Mouse (Mus musculus) midbrain, embryonic 15.5 days (tissue): Measurements from ENCODE around the gene Nr2c2. TPM values are rescaled to one million over a fixed set of nuclear protein-coding genes. Genes with fewer than 3 reads are reported as not detected.
"Not testable (repeated sequence)": the region's sequence is repeated elsewhere in the genome, so short reads cannot be mapped to it uniquely, and the experiment has no call there.

Source experiments
- ATAC-seq: fragments of 200-750 bp; cut with Nextera tagmentation; replicated peaks from 2 replicates; pipeline ENCODE4 v1.8.0; 2017; ENCODE audit warnings: moderate TSS enrichment
- H3K27ac ChIP-seq: fragments of 300-500 bp; sonication (generic); 2 replicates; pipeline ENCODE4 v1.5.1; 2015; ENCODE audit warnings: mild to moderate bottlenecking, inconsistent platforms
- H3K27me3 ChIP-seq: fragments of 300-500 bp; sonication (generic); replicated peaks from 2 replicates; pipeline ENCODE4 v1.6.1; 2015; ENCODE audit warnings: inconsistent platforms
- H3K36me3 ChIP-seq: fragments of 300-500 bp; sonication (generic); replicated peaks from 2 replicates; pipeline ENCODE4 v1.6.1; 2015; ENCODE audit warnings: inconsistent platforms
- H3K4me1 ChIP-seq: fragments of 300-500 bp; sonication (generic); 2 replicates; pipeline ENCODE4 v1.6.1; 2015; ENCODE audit warnings: inconsistent platforms
- H3K4me2 ChIP-seq: fragments of 300-500 bp; sonication (generic); 2 replicates; pipeline ENCODE4 v1.6.1; 2015; ENCODE audit warnings: inconsistent platforms, mild to moderate bottlenecking, moderate library complexity
- H3K4me3 ChIP-seq: fragments of 300-500 bp; sonication (generic); 2 replicates; pipeline ENCODE4 v1.5.1; 2015; ENCODE audit warnings: mild to moderate bottlenecking, inconsistent platforms
- H3K9ac ChIP-seq: fragments of 300-500 bp; sonication (generic); 2 replicates; pipeline ENCODE4 v1.6.1; 2015; ENCODE audit warnings: mild to moderate bottlenecking, inconsistent platforms
- H3K9me3 ChIP-seq: fragments of 300-500 bp; sonication (generic); 2 replicates; pipeline ENCODE4 v1.6.1; 2016; ENCODE audit warnings: inconsistent platforms
- WGBS: fragments of 180-500 bp; shearing (Covaris S2); methylation state at CpG from one replicate; pipeline ENCODE4 v1.1.7; 2015; ENCODE audit warnings: mixed read lengths; 5-methylcytosine and 5-hydroxymethylcytosine counted together
- polyA plus RNA-seq: library from polyadenylated mRNA; unstranded; fragments of >200 nt; fragmentation: Nextera tagmentation; extraction: Ambion mirVana; gene quantifications from 2 replicates; pipeline ENCODE4 v1.2.1, GENCODE M21; 2015

Nr2c2 gene
- polyA plus RNA-seq, 1 experiment from 2014 or later, result 40.4 TPM

DNA sequence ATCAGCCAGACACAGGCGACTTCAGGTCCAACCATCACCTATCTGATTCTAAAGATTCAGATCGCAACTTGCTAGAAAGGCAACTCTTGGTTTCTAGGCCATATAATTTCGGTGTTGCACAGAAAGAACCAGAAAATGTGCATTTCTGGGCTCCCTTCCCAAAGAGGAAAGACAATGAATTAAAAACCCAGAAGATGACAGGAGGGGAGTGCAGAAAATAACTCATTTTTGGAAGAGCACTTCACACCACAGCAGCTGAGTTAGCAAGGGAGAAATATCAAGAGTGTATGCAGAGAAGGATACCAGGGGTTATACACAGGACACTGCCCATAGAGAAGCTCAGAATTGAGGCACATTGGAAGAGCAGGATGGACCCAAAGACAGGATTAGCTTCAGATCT lies 6.3 kb upstream of the Nr2c2 start:
- Histone ChIP-seq H3K9ac (no peak overlapping the region), H3K4me3 (no peak overlapping the region), H3K27me3 (no peaks in the 10 kb centered on the region), H3K36me3 (no peaks in the 10 kb centered on the region), H3K9me3 (no peaks in the 10 kb centered on the region), H3K4me2 (no peak overlapping the region), H3K4me1 (peaks cover 1% of the 10 kb centered on the region), H3K27ac (no peak overlapping the region)
- ATAC-seq, result no peak
- 84% methylated on average over 3 of the region's 3 CpGs for WGBS

GRCm38 (mm10) chr6:92089141-92089540 lies 2.0 kb upstream of the Nr2c2 start:
- not testable (repeated sequence) for H3K4me3 ChIP-seq, H3K9me3 ChIP-seq, H3K9ac ChIP-seq, H3K36me3 ChIP-seq, ATAC-seq, H3K27me3 ChIP-seq, H3K4me2 ChIP-seq, H3K27ac ChIP-seq
- WGBS, result 87% methylated on average over 7 of the region's 7 CpGs
- H3K4me1 ChIP-seq, result peaks cover 26% of the 10 kb centered on the region

GRCm38 (mm10) chr6:92089982-92090381 lies 1.2 kb upstream of the Nr2c2 start:
- ATAC-seq, result no peak
- Histone ChIP-seq H3K9ac (no peak overlapping the region), H3K27ac (no peak overlapping the region; the same call in 1 of the 2 replicates), H3K4me2 (peak overlapping the region; percentile 60; the same call in 1 of the 2 replicates), H3K27me3 (no peaks in the 10 kb centered on the region), H3K9me3 (no peaks in the 10 kb centered on the region), H3K4me3 (no peak overlapping the region), H3K36me3 (no peaks in the 10 kb centered on the region), H3K4me1 (peaks cover 34% of the 10 kb centered on the region)
- WGBS, result 92% methylated on average over 4 of the region's 4 CpGs

DNA sequence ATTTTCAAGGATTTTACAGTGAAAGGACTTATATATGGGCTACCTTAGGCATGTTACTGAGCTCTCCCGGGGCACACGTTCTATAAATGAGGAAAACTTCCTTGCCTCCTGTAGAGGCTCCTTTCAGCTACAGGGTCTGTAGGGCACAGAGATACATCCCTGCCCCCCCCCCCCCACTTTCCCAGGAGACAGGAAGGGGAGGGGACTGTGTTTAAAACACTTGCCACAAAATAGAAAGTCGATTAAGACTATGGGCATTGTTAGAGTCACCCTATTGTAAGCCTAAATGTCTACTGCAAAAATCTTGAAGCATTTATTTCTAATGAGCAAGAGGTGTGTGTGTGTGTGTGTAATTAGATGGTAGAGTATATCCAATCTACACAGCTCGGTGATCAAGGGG lies 693 bp upstream of the Nr2c2 start:
- H3K36me3 ChIP-seq, result no peaks in the 10 kb centered on the region
- H3K9me3 ChIP-seq, result no peaks in the 10 kb centered on the region
- under 1% methylated on average over 4 of the region's 4 CpGs for WGBS
- no peaks in the 10 kb centered on the region for H3K27me3 ChIP-seq
- peak overlapping the region; percentile 98 for H3K4me3 ChIP-seq
- peak overlapping the region; percentile 99 for H3K27ac ChIP-seq
- peaks cover 34% of the 10 kb centered on the region for H3K4me1 ChIP-seq
- peak overlapping the region; percentile 60 for H3K4me2 ChIP-seq
- H3K9ac ChIP-seq, result peak overlapping the region; percentile 99
- no peak; the same call in 1 of the 2 replicates for ATAC-seq

DNA sequence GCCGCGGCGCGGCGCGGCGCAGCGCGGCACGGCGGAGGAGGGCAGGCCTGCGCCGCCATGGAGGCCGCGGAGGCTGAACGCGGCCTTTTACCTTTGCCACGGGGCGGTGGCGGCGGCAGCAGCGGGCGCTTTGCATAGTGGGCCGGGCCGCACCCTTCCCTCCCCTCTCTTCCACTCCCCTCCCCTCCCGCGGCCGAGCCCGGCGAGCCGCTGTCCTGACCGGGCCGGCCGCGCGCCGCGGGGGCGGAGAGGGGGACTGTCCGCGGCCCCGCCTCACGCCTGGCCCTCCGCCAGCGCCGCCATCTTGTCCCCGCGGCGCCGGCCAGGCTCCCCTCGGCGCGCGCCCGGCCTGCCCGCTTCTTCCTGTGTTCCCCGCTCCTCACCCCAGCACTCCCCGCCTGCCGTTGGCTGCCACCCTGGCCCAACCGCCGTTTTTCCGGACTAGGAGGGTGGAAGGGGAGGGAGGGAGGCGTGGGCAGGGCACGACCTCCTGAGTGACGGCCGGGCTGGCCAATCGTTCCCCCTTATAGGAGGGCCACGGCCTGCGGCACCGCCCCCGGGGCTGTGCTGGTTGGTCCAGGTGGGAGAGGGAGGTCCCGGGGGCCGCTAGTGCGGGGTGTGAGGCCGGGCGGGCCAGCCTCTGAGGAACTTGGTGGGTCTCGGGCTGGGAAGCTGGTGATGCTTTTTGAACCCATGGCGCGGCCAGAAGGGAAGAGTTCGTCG lies 738 bp downstream of the Nr2c2 start:
- H3K4me2 ChIP-seq, result peak overlapping the region; percentile 60
- no peaks in the 10 kb centered on the region for H3K9me3 ChIP-seq
- H3K4me1 ChIP-seq, result peaks cover 34% of the 10 kb centered on the region
- no peaks in the 10 kb centered on the region for H3K27me3 ChIP-seq
- H3K36me3 ChIP-seq, result no peaks in the 10 kb centered on the region
- peak overlapping the region; percentile 98 for H3K4me3 ChIP-seq
- WGBS, result under 1% methylated on average over 58 of the region's 81 CpGs
- H3K27ac ChIP-seq, result peak overlapping the region; percentile 99
- peak overlapping the region; percentile 99 for H3K9ac ChIP-seq
- peak; percentile 98 for ATAC-seq

GRCm38 (mm10) chr6:92092737-92093136 lies 1.5 kb downstream of the Nr2c2 start:
- no peak for ATAC-seq
- 15% methylated on average over 3 of the region's 3 CpGs for WGBS
- H3K4me2 ChIP-seq, result peak overlapping the region; percentile 60
- H3K4me1 ChIP-seq, result peaks cover 34% of the 10 kb centered on the region
- no peaks in the 10 kb centered on the region for H3K36me3 ChIP-seq
- H3K27ac ChIP-seq, result peak overlapping the region; percentile 99
- no peaks in the 10 kb centered on the region for H3K27me3 ChIP-seq
- H3K9ac ChIP-seq, result peak overlapping the region; percentile 99
- H3K9me3 ChIP-seq, result no peaks in the 10 kb centered on the region
- H3K4me3 ChIP-seq, result peak overlapping the region; percentile 98

GRCm38 (mm10) chr6:92093869-92094268 lies 2.7 kb downstream of the Nr2c2 start:
- Histone ChIP-seq H3K27ac (no peak overlapping the region), H3K36me3 (no peaks in the 10 kb centered on the region), H3K4me1 (peaks cover 34% of the 10 kb centered on the region), H3K27me3 (no peaks in the 10 kb centered on the region), H3K9me3 (no peaks in the 10 kb centered on the region), H3K4me2 (no peak overlapping the region; the same call in 1 of the 2 replicates), H3K4me3 (no peak overlapping the region), H3K9ac (no peak overlapping the region)
- whole genome bisulfite sequencing, result 92% methylated on average over 2 of the region's 2 CpGs
- ATAC-seq, result no peak

DNA sequence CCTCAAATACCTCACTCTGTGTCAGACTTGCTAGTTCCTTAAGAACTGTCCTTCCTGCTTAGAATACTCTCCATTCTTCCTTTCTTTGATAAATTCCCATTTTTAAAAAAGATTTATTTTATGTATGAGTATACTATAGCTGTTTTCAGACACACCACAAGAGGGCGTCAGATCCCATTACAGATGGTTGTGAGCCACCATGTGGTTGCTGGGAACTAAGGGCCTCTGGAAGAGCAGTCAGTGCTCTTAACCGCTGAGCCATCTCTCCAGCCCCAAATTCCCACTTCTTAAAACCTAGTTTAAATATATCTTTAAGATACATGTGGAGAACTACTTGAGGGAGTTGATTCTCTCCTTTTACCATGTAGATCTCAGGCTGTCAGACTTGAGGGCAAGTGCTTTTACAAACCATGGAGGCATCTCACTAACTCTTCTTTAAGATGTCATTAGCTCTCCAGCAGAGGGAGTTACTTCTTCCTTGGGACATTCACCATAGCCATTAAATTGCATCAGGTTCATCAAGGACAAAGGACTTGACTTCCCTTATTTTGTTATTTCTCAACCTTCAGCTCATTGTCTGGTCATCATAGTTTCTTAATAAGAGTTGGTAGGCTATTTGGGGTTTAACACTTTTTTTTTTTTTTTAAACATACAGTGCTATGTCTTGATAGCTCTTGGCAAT lies 9.6 kb downstream of the Nr2c2 start:
- Histone ChIP-seq H3K4me2 (no peak overlapping the region), H3K9me3 (no peaks in the 10 kb centered on the region), H3K36me3 (no peaks in the 10 kb centered on the region), H3K27me3 (no peaks in the 10 kb centered on the region), H3K4me1 (no peaks in the 10 kb centered on the region), H3K4me3 (no peak overlapping the region), H3K27ac (no peak overlapping the region), H3K9ac (no peak overlapping the region)
- no peak for ATAC-seq
- WGBS, result 65% methylated on average over 2 of the region's 2 CpGs

DNA sequence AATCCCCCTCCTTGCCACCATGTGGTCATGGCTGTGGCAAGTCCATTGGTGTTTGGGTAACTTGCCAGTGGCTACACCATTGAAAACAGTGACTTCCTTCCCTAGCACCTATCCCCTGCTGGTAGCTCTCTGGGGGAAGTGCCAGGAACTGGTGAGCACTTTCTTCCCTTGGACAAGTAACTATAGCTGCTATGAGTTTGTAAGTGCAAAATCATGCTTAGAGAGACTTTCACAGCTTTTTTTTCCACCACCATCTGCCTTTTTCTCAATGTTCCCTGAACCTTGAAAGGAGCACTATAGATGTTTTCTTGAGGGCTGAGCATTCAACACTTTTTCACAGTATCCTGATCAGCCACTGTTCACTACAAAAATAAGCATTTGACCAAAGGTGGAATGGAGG lies 33.4 kb downstream of the Nr2c2 start:
- no peak for ATAC-seq
- no peak overlapping the region for H3K4me2 ChIP-seq
- H3K9ac ChIP-seq, result no peak overlapping the region
- H3K36me3 ChIP-seq, result 0 out of 2 replicates have a peak, but pooled peaks cover 3% of the 10 kb centered on the region
- no peaks in the 10 kb centered on the region for H3K9me3 ChIP-seq
- H3K4me1 ChIP-seq, result no peaks in the 10 kb centered on the region
- H3K4me3 ChIP-seq, result no peak overlapping the region
- H3K27me3 ChIP-seq, result no peaks in the 10 kb centered on the region
- no peak overlapping the region for H3K27ac ChIP-seq

DNA sequence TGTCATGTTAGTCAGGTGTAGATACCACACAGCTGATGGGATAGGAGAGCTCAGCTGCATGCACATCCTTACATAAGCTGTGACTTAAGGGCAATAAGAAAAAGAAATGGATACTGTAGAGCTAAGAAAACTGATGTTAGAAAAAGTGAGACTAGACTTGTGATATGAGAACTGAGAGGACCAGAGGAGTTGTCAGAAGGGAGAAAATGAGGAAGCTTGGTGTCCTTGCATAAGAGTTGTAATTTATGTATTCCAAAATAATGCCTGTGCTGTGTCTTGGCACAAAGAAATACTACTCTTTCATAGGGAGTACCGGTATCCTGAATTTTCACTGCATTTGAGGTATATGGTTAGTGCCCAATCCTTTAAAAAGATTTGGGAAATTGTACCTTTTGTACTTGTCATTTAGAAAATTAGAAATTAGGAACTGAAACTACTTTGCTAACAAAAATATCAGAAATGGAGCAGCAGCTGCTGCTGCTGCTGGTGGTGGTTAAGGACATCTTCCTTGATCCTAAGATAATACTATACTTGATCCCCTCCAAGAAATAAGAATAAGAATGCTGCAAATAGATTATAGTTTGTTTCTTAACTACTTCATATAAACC lies 35.8 kb downstream of the Nr2c2 start:
- Histone ChIP-seq H3K9ac (no peak overlapping the region), H3K4me2 (no peak overlapping the region), H3K27me3 (no peaks in the 10 kb centered on the region), H3K27ac (no peak overlapping the region), H3K36me3 (0 out of 2 replicates have a peak, but pooled peaks cover 3% of the 10 kb centered on the region), H3K4me3 (no peak overlapping the region), H3K9me3 (no peaks in the 10 kb centered on the region), H3K4me1 (no peaks in the 10 kb centered on the region)
- WGBS, result 96% methylated on average over 1 of the region's 1 CpGs
- no peak for ATAC-seq

- H3K27me3 ChIP-seq, result no peaks in the 10 kb centered on the region
- no peak overlapping the region for H3K9ac ChIP-seq
- H3K36me3 ChIP-seq, result no peaks in the 10 kb centered on the region
- WGBS, result 98% methylated on average over 1 of the region's 1 CpGs
- no peaks in the 10 kb centered on the region for H3K9me3 ChIP-seq
- ATAC-seq, result no peak
- no peaks in the 10 kb centered on the region for H3K4me1 ChIP-seq
- H3K4me2 ChIP-seq, result no peak overlapping the region
- no peak overlapping the region for H3K27ac ChIP-seq
- no peak overlapping the region for H3K4me3 ChIP-seq
Measured at GRCm38 (mm10) chr6:92131456-92131855, 40.3 kb downstream of the Nr2c2 start.

DNA sequence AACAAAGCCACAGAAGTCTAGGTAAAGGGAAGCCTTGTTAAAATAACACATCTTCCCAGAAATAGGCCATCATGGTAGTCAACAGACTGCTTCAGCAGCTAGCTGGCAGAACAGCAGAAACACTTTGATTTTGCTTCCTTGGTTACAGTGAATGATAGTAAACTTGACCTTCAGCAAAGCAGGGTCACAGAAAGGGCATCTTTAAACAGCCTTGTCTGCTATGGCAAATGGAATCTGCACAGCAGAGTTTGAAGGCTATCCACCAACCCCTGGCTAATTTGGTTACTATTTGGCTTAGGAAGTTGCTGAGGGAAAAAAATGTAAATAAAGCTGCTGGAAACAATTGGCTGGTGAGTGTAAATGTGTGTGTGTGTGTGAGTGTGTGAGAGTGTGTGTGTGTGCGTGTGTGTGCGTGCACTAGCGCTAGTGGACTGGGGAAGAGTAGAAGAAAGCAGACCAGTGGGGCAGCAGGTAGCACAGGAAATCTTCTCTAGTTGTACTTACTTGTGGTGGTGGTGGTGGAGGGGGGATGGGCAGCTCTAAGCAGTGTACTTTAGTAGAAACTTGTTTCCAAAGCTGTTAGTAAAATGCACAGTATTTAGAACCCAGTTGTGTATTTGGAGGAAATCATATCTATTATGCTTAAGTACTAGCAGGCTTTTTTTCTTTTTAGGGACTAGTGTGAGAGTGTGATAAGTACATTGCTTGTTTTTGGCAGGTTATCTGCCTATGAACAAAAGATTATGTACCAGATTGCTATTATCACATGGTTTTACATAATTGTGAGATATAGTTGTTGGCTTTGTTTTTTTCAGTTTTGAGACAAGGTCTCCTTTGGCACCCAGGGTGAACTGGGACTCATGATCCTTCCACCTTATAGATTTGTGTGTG lies 41.1 kb downstream of the Nr2c2 start:
- Histone ChIP-seq H3K36me3 (no peaks in the 10 kb centered on the region), H3K4me3 (no peak overlapping the region), H3K4me1 (no peaks in the 10 kb centered on the region), H3K27ac (no peak overlapping the region), H3K9me3 (no peaks in the 10 kb centered on the region), H3K4me2 (no peak overlapping the region), H3K9ac (no peak overlapping the region), H3K27me3 (no peaks in the 10 kb centered on the region)
- 83% methylated on average over 3 of the region's 3 CpGs for WGBS
- ATAC-seq, result no peak
